Mouse (Mus musculus) adrenal gland, postnatal 14 days (tissue): ENCODE data around the gene Olfr830. TPM values are rescaled to one million over a fixed set of nuclear protein-coding genes. Genes with fewer than 3 reads are reported as not detected.
"Not testable (repeated sequence)": the region's sequence is repeated elsewhere in the genome, so short reads cannot be mapped to it uniquely, and the experiment has no call there.

Source experiments
- DNase-seq: peaks from one replicate; pipeline ENCODE4 v3.0.0; 2021; ENCODE audit warnings: mixed read lengths
- long read RNA-seq, 2 experiments: library from polyadenylated mRNA; stranded (forward); transcript quantifications; one replicate each; pipeline ENCODE4 v2.0.0; 2021
- total RNA-seq: library from RNA; stranded (reverse); gene quantifications from 2 replicates; pipeline ENCODE4 v1.2.3, GENCODE M21; 2021

The Olfr830 gene
- total RNA-seq: not detected in 2 replicates
- long read RNA-seq, experiment 1: 0 reads
- long read RNA-seq, experiment 2: 0 reads

- DNase-seq: no peak
Measured at GRCm38 (mm10) chr9:18874393-18874792, at the start of gene Olfr830. Gene Olfr830 (plus strand): TSS chr9:18874693.

- DNase-seq: no peak
Measured at GRCm38 (mm10) chr9:18854633-18855032, 19.9 kb upstream of the Olfr830 start, which contains the start of gene Olfr829. Gene Olfr829 (plus strand): TSS chr9:18854933.

GRCm38 (mm10) chr9:18907699-18908098 lies 33.2 kb downstream of the Olfr830 start:
- DNase-seq: not testable (repeated sequence)

GRCm38 (mm10) chr9:18927921-18928320 lies 53.4 kb downstream of the Olfr830 start:
- DNase-seq: not testable (repeated sequence)

Other genes starting within 250 kb of the Olfr830 start
- gene Muc16, start 200.2 kb upstream of the Olfr830 start, total RNA-seq: 3.6 and 4.2 TPM in 2 replicates
- not detected in 2 replicates for gene Olfr24, start 110.7 kb upstream of the Olfr830 start, total RNA-seq
- not detected in 2 replicates for gene Olfr828, start 55.2 kb upstream of the Olfr830 start, total RNA-seq
- gene Olfr829, start 19.8 kb upstream of the Olfr830 start, total RNA-seq: not detected in 2 replicates
- gene Olfr832, start 62.4 kb downstream of the Olfr830 start, total RNA-seq: not detected in 2 replicates
- gene Olfr834, start 113.3 kb downstream of the Olfr830 start, total RNA-seq: not detected in 2 replicates
- not detected in 2 replicates for gene Olfr835, start 158.0 kb downstream of the Olfr830 start, total RNA-seq
- not detected in 2 replicates for gene Olfr836, start 245.7 kb downstream of the Olfr830 start, total RNA-seq